Mouse (Mus musculus) hindbrain, postnatal 0 days (tissue): ENCODE results near the gene 2010111I01Rik. TPM values are rescaled to one million over a fixed set of nuclear protein-coding genes. Genes with fewer than 3 reads are reported as not detected.

ENCODE experiments used
- ATAC-seq: fragments of 200-750 bp; cut with Nextera tagmentation; 2 replicates; pipeline ENCODE4 v1.8.0; 2017; ENCODE audit warnings: mild to moderate bottlenecking, moderate TSS enrichment, moderate library complexity
- DNase-seq: peaks from one replicate; pipeline ENCODE4 v3.0.0-alpha.2; 2015; ENCODE audit warnings: low spot score
- H3K27ac ChIP-seq: fragments of 300-500 bp; sonication (generic); 2 replicates; pipeline ENCODE4 v1.5.1; 2014; ENCODE audit warnings: mild to moderate bottlenecking
- H3K27me3 ChIP-seq: fragments of 300-500 bp; sonication (generic); 2 replicates; pipeline ENCODE4 v1.6.1; 2014; ENCODE audit warnings: low read length, mixed read lengths; ENCODE audit not compliant: insufficient read depth
- H3K36me3 ChIP-seq: fragments of 300-500 bp; sonication (generic); 2 replicates; pipeline ENCODE4 v1.6.1; 2014; ENCODE audit warnings: low read length, mixed read lengths; ENCODE audit not compliant: insufficient read depth
- H3K4me1 ChIP-seq: fragments of 300-500 bp; sonication (generic); 2 replicates; pipeline ENCODE4 v1.6.1; 2014; ENCODE audit warnings: antibody characterized with exemption, low read length, mixed read lengths; ENCODE audit not compliant: insufficient read depth
- H3K4me2 ChIP-seq: fragments of 300-500 bp; sonication (generic); 2 replicates; pipeline ENCODE4 v1.6.1; 2014; ENCODE audit warnings: low read depth, mild to moderate bottlenecking, low read length, moderate library complexity, mixed read lengths
- H3K4me3 ChIP-seq: fragments of 300-500 bp; sonication (generic); 2 replicates; pipeline ENCODE4 v1.5.1; 2014; ENCODE audit warnings: low read length
- H3K9ac ChIP-seq: fragments of 300-500 bp; sonication (generic); replicated peaks from 2 replicates; pipeline ENCODE4 v1.6.1; 2014; ENCODE audit warnings: mild to moderate bottlenecking, low read length, moderate library complexity, mixed read lengths
- H3K9me3 ChIP-seq: fragments of 300-500 bp; sonication (generic); 2 replicates; pipeline ENCODE4 v1.6.1; 2016; ENCODE audit warnings: low read length, mixed read lengths
- CTCF ChIP-seq: IDR thresholded peaks from 2 replicates; pipeline ENCODE4 v1.5.1; 2016; ENCODE audit warnings: antibody characterized with exemption, control low read depth, low read depth
- WGBS: fragments of 180-500 bp; shearing (Covaris S2); extraction: QIAGEN DNeasy Blood & Tissue Kit; methylation state at CpG from one replicate; pipeline ENCODE4 v1.1.7; 2014; 5-methylcytosine and 5-hydroxymethylcytosine counted together
- polyA plus RNA-seq: library from polyadenylated mRNA; unstranded; fragments of >200 nt; fragmentation: Nextera tagmentation; extraction: Ambion mirVana; gene quantifications from 2 replicates; pipeline ENCODE4 v1.2.1, GENCODE M21; 2015
- total RNA-seq: library from RNA; depleted of rRNA; stranded (reverse); fragments of >200 nt; gene quantifications from 2 replicates; pipeline ENCODE4 v1.2.3, GENCODE M21; 2014

Gene 2010111I01Rik
- total and polyA plus RNA-seq, 2 experiments from 2014 or later: 15.9 to 29.8 TPM

- ATAC-seq (no peak), DNase-seq (no peak)
- no peaks in the 10 kb centered on the region for H3K27me3 ChIP-seq
- no peak overlapping the region for H3K27ac ChIP-seq
- H3K4me2 ChIP-seq: no peak overlapping the region
- no peak overlapping the region for H3K4me3 ChIP-seq
- WGBS: 59% methylated on average over 4 of the region's 4 CpGs
- no peak overlapping the region for H3K9ac ChIP-seq
- no peaks in the 10 kb centered on the region for H3K9me3 ChIP-seq
- TF ChIP-seq CTCF: no peak
- H3K36me3 ChIP-seq: no peaks in the 10 kb centered on the region
- H3K4me1 ChIP-seq: peaks cover 11% of the 10 kb centered on the region; the same call in 1 of the 2 replicates
These were observed 70.0 kb downstream of the 2010111I01Rik start for GRCm38 (mm10) chr13:63034666-63035065.

DNA sequence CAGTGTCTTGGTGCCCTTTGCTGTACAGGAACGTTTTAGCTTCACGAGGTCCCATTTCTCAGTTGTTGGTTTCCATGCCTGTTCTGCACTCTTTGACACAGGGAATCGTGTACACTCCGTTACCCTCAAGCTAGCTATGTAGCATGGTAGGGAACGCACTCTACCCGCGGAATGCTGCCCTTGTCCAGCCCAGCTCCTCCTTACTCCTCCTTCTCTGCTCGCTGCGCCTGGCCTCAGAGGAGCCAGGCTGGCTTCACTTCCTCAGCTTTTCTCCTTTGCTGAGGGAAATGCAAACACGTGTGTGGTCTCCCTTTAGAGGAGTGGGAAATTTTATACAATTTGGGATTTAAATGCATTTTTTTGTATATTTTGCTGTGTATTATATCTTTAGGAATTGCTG lies 73.2 kb downstream of the 2010111I01Rik start:
- WGBS: 49% methylated on average over 10 of the region's 10 CpGs
- no peak overlapping the region for H3K27ac ChIP-seq
- no peaks in the 10 kb centered on the region for H3K27me3 ChIP-seq
- no peak overlapping the region for H3K9ac ChIP-seq
- no peaks in the 10 kb centered on the region for H3K9me3 ChIP-seq
- 0 out of 2 replicates have a peak, but pooled peaks cover under 1% of the 10 kb centered on the region for H3K4me1 ChIP-seq
- no peaks in the 10 kb centered on the region for H3K36me3 ChIP-seq
- no peak for TF ChIP-seq CTCF
- DNase-seq (no peak), ATAC-seq (no peak)
- H3K4me2 ChIP-seq: no peak overlapping the region
- H3K4me3 ChIP-seq: no peak overlapping the region

DNA sequence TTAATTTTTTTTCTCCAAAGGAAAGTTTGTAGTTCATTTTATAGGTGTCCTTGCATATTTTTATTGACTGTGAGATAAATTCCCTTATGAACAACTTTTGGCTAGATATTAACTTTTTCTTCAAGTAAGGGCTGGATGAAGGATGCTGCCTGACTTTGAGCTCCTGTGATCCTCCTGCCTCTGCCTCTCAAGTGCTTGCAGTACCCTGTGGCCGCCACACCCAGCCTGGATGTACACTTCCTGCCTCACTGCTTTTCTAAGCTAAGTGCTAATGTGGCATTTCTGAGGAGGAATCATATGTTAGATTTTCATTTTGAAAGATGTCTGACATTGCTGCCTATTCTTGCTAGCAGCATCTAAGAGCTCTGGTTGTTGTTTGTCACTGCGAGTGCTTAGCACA lies 73.7 kb downstream of the 2010111I01Rik start:
- WGBS: 79% methylated on average over 2 of the region's 2 CpGs
- Histone ChIP-seq H3K4me1 (no peaks in the 10 kb centered on the region), H3K9me3 (no peaks in the 10 kb centered on the region), H3K36me3 (no peaks in the 10 kb centered on the region), H3K27me3 (no peaks in the 10 kb centered on the region), H3K4me3 (no peak overlapping the region), H3K27ac (no peak overlapping the region), H3K9ac (no peak overlapping the region), H3K4me2 (no peak overlapping the region)
- 0 out of 2 replicates have a peak, but pooled peaks have one; percentile 13 for TF ChIP-seq CTCF
- DNase-seq (no peak), ATAC-seq (no peak)

DNA sequence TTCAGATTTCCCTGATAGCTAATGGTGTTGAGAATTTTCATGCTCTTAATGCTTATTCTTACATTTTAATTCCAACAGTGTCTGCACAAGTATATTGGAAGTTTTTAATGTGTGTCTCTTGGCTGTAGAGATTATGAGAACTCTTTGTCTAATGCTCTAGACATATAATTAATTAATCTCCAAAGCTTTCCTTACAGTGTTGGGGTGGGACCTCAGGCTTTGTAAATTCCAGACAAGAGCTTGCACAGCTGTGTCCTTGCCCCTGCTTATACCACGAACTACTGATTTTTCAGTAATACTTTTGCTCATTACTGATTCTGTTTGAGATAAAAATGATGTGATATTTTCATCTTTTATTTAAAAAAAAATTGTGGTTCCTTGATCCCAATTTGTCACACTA lies 74.2 kb downstream of the 2010111I01Rik start:
- Histone ChIP-seq H3K4me1 (no peaks in the 10 kb centered on the region), H3K27me3 (no peaks in the 10 kb centered on the region), H3K27ac (no peak overlapping the region), H3K9me3 (no peaks in the 10 kb centered on the region), H3K4me2 (no peak overlapping the region), H3K4me3 (no peak overlapping the region), H3K36me3 (no peaks in the 10 kb centered on the region), H3K9ac (no peak overlapping the region)
- ATAC-seq (no peak), DNase-seq (no peak)
- no peak for TF ChIP-seq CTCF
- whole genome bisulfite sequencing: 61% methylated on average over 1 of the region's 1 CpGs

DNA sequence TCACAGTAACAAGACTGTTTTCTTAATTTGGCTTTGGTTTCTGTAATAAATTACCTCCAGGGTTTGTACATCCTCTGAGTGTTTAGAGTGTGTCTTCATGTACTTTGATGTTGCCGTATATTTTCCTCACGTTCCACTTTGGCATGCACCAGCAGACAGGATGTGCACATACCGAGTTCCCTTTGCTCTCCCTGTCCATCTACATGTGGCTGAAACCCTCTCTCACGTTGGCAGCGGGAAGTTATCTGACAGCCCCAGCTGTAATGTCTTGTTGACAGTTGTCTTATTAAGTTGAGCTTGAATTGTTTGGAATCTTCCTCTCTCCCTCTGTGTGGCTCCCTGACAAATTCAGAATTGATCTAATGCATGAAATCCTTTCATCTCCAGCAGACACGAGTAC lies 74.6 kb downstream of the 2010111I01Rik start:
- DNase-seq: no peak
- Histone ChIP-seq H3K9ac (no peak overlapping the region), H3K4me2 (no peak overlapping the region), H3K27ac (no peak overlapping the region), H3K4me3 (no peak overlapping the region), H3K27me3 (no peaks in the 10 kb centered on the region), H3K36me3 (no peaks in the 10 kb centered on the region), H3K4me1 (no peaks in the 10 kb centered on the region), H3K9me3 (no peaks in the 10 kb centered on the region)
- ATAC-seq: no peak
- TF ChIP-seq CTCF: no peak
- WGBS: 45% methylated on average over 6 of the region's 6 CpGs

GRCm38 (mm10) chr13:63039848-63040247 lies 75.2 kb downstream of the 2010111I01Rik start:
- no peaks in the 10 kb centered on the region for H3K4me1 ChIP-seq
- no peaks in the 10 kb centered on the region for H3K9me3 ChIP-seq
- H3K9ac ChIP-seq: no peak overlapping the region
- ATAC-seq: no peak
- DNase-seq: no peak
- no peaks in the 10 kb centered on the region for H3K36me3 ChIP-seq
- WGBS: 83% methylated on average over 2 of the region's 2 CpGs
- no peaks in the 10 kb centered on the region for H3K27me3 ChIP-seq
- H3K27ac ChIP-seq: no peak overlapping the region
- TF ChIP-seq CTCF: no peak
- no peak overlapping the region for H3K4me3 ChIP-seq
- H3K4me2 ChIP-seq: no peak overlapping the region

GRCm38 (mm10) chr13:63045504-63046205 lies 81.0 kb downstream of the 2010111I01Rik start:
- Histone ChIP-seq H3K4me1 (no peaks in the 10 kb centered on the region), H3K9ac (no peak overlapping the region), H3K9me3 (no peaks in the 10 kb centered on the region), H3K27ac (no peak overlapping the region), H3K27me3 (no peaks in the 10 kb centered on the region), H3K4me3 (no peak overlapping the region), H3K36me3 (no peaks in the 10 kb centered on the region), H3K4me2 (no peak overlapping the region)
- DNase-seq (no peak), ATAC-seq (no peak)
- TF ChIP-seq CTCF: peak; percentile 29; the same call in 1 of the 2 replicates
- 72% methylated on average over 2 of the region's 2 CpGs for WGBS
